Mouse (Mus musculus) MEL (cell line): ENCODE measurements around the gene Cep131.

Experiments
- CHD1 ChIP-seq: IDR thresholded peaks from 2 replicates; pipeline ENCODE4 v1.6.1; 2012; ENCODE audit warnings: low read depth, mild to moderate bottlenecking, inconsistent platforms, low read length, improper control_type of control experiment
- CHD2 ChIP-seq: IDR thresholded peaks from 2 replicates; pipeline ENCODE4 v1.6.1; 2011; ENCODE audit warnings: low read length, improper control_type of control experiment
- CTCF ChIP-seq, 3 experiments: IDR thresholded peaks in 2 of 3; conservative IDR thresholded peaks in 1 of 3; 2 replicates each; pipeline ENCODE4 v1.5.1; 2011 to 2012; ENCODE audit warnings: low read length in 3 of 3, low read depth in 2 of 3, mild to moderate bottlenecking in 2 of 3, improper control_type of control experiment in 1 of 3, inconsistent platforms in 1 of 3, mixed read lengths in 1 of 3, moderate library complexity in 1 of 3; ENCODE audit not compliant: control insufficient read depth in 1 of 3, insufficient read depth in 1 of 3, poor library complexity in 1 of 3, severe bottlenecking in 1 of 3
- ETS1 ChIP-seq: IDR thresholded peaks from 2 replicates; pipeline ENCODE4 v1.6.1; 2012; ENCODE audit warnings: low read depth, mild to moderate bottlenecking, inconsistent platforms, low read length, improper control_type of control experiment, moderate library complexity
- GABPA ChIP-seq: IDR thresholded peaks from 2 replicates; pipeline ENCODE4 v1.6.1; 2012; ENCODE audit warnings: low read depth, mild to moderate bottlenecking, inconsistent platforms, low read length, improper control_type of control experiment, moderate library complexity
- HCFC1 ChIP-seq: IDR thresholded peaks from 2 replicates; pipeline ENCODE4 v1.6.1; 2012; ENCODE audit warnings: low read depth, mild to moderate bottlenecking, inconsistent platforms, low read length, improper control_type of control experiment, moderate library complexity
- MAZ ChIP-seq: IDR thresholded peaks from 2 replicates; pipeline ENCODE4 v1.6.1; 2012; ENCODE audit warnings: low read depth, mild to moderate bottlenecking, inconsistent platforms, low read length, improper control_type of control experiment
- MEF2A ChIP-seq: IDR thresholded peaks from 2 replicates; pipeline ENCODE4 v1.6.1; 2014; ENCODE audit warnings: low read depth, mild to moderate bottlenecking, inconsistent platforms, low read length, improper control_type of control experiment; ENCODE audit not compliant: poor library complexity, insufficient replicate concordance, severe bottlenecking; ENCODE audit errors: extremely low read depth
- POLR2A ChIP-seq, 2 experiments: IDR thresholded peaks; 2 replicates each; pipeline ENCODE4 v1.6.1; 2011 to 2012; ENCODE audit warnings: low read length in 2 of 2, mild to moderate bottlenecking in 2 of 2, control low read depth in 1 of 2, improper control_type of control experiment in 1 of 2, low read depth in 1 of 2, moderate library complexity in 1 of 2; ENCODE audit not compliant: control insufficient read depth in 1 of 2, insufficient read depth in 1 of 2, poor library complexity in 1 of 2
- POLR2AphosphoS2 ChIP-seq: IDR thresholded peaks from 2 replicates; pipeline ENCODE4 v1.6.1; 2011; ENCODE audit warnings: low read length, improper control_type of control experiment
- RCOR1 ChIP-seq: IDR thresholded peaks from 2 replicates; pipeline ENCODE4 v1.6.1; 2012; ENCODE audit warnings: low read depth, mild to moderate bottlenecking, inconsistent platforms, low read length, improper control_type of control experiment

GRCm38 (mm10) chr11:120019542-120020440 lies 66.8 kb downstream of the Cep131 start:
- TF ChIP-seq POLR2A (IDR thresholded peaks at IDR 0.05; ENCODE audit: control insufficient read depth in 1 of 2, insufficient read depth in 1 of 2, low read depth in 1 of 2, low read length in 2 of 2, poor library complexity in 1 of 2): no peak
- no peak for TF ChIP-seq HCFC1
- TF ChIP-seq CHD1: no peak
- no peak for TF ChIP-seq CTCF (IDR thresholded peaks at IDR 0.05 in 2 of 3, conservative IDR thresholded peaks at IDR 0.05 in 1 of 3; ENCODE audit: control insufficient read depth in 1 of 3, insufficient read depth in 1 of 3, low read depth in 2 of 3, low read length in 3 of 3, poor library complexity in 1 of 3, severe bottlenecking in 1 of 3)
- no peak for TF ChIP-seq CHD2
- no peak for TF ChIP-seq GABPA
- TF ChIP-seq ETS1: no peak
- TF ChIP-seq RCOR1: no peak
- no peak for TF ChIP-seq MAZ
- TF ChIP-seq MEF2A: no peak
- TF ChIP-seq POLR2AphosphoS2: no peak
